Mouse (Mus musculus): Measurements from ENCODE around the gene Kmt2d. TPM values are rescaled to one million over a fixed set of nuclear protein-coding genes. Genes with fewer than 3 reads are reported as not detected.

The Kmt2d gene
- polyA plus RNA-seq, 1 experiment from 2014 or later = 13.4 TPM

DNA sequence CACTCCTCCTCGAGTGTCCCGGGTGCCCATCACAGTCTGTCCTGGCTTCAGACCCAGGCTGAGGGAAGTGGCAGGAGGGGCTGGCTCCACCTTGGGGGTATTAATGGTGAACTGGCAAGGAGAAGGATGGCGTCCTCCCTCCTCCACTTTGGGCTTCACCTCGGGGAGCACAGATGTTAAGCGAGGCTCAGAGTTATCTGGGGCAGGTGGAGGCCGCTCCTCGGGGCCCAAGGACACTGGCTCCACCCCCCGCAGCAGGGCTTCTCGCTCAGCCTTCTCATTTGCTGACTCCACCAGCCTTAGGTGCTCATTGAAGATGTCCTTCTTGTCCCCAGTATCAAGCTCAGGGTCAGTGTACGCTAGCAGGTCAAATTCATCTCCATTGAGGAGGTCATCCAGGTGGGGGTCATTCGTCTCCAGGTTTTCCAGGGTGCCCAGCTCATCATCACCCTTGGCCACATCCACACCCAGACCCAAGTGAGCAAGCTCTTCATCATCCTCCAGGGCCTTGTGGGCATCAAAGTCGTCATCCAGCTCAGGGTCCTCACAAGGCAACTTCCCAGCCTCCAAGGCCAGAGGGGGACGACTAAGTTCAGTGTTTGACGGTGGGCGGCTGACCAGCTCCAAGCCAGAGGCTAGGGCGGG lies 20.9 kb downstream of the Kmt2d start:
- no peak overlapping the region for H3K27ac ChIP-seq (replicated peaks)
- H3K4me2 ChIP-seq (replicated peaks) = no peak overlapping the region
- H3K36me3 ChIP-seq = peaks cover 100% of the 10 kb centered on the region
- no peak overlapping the region for H3K4me3 ChIP-seq
- 92% methylated on average over 16 of the region's 16 CpGs for WGBS
- H3K27me3 ChIP-seq = no peaks in the 10 kb centered on the region
- no peak for ATAC-seq (ENCODE audit: low FRiP score, low read depth)
- H3K4me1 ChIP-seq = no peaks in the 10 kb centered on the region
- H3K9ac ChIP-seq (replicated peaks) = no peak overlapping the region
- no peaks in the 10 kb centered on the region for H3K9me3 ChIP-seq

GRCm38 (mm10) chr15:98849165-98849564 lies 21.8 kb downstream of the Kmt2d start:
- no peak overlapping the region for H3K4me2 ChIP-seq (replicated peaks)
- H3K27me3 ChIP-seq = no peaks in the 10 kb centered on the region
- H3K36me3 ChIP-seq = peaks cover 100% of the 10 kb centered on the region
- no peaks in the 10 kb centered on the region for H3K4me1 ChIP-seq
- no peak overlapping the region for H3K9ac ChIP-seq (replicated peaks)
- WGBS = 95% methylated on average over 11 of the region's 11 CpGs
- H3K27ac ChIP-seq (replicated peaks) = no peak overlapping the region
- ATAC-seq (ENCODE audit: low FRiP score, low read depth) = no peak
- no peak overlapping the region for H3K4me3 ChIP-seq
- H3K9me3 ChIP-seq = no peaks in the 10 kb centered on the region

GRCm38 (mm10) chr15:98846140-98846539 lies 24.9 kb downstream of the Kmt2d start:
- Histone ChIP-seq H3K9me3 (no peaks in the 10 kb centered on the region), H3K27ac (replicated peaks) (no peak overlapping the region), H3K36me3 (peaks cover 100% of the 10 kb centered on the region), H3K27me3 (no peaks in the 10 kb centered on the region), H3K4me3 (no peak overlapping the region), H3K9ac (replicated peaks) (no peak overlapping the region), H3K4me1 (no peaks in the 10 kb centered on the region), H3K4me2 (replicated peaks) (no peak overlapping the region)
- 89% methylated on average over 8 of the region's 8 CpGs for WGBS
- ATAC-seq (ENCODE audit: low FRiP score, low read depth) = no peak

- no peak overlapping the region for H3K4me2 ChIP-seq (replicated peaks)
- H3K4me3 ChIP-seq = no peak overlapping the region
- no peaks in the 10 kb centered on the region for H3K27me3 ChIP-seq
- H3K4me1 ChIP-seq = no peaks in the 10 kb centered on the region
- H3K9me3 ChIP-seq = no peaks in the 10 kb centered on the region
- 90% methylated on average over 2 of the region's 2 CpGs for WGBS
- no peak overlapping the region for H3K27ac ChIP-seq (replicated peaks)
- peaks cover 100% of the 10 kb centered on the region for H3K36me3 ChIP-seq
- no peak for ATAC-seq (ENCODE audit: low FRiP score, low read depth)
- no peak overlapping the region for H3K9ac ChIP-seq (replicated peaks)
These were observed 25.9 kb downstream of the Kmt2d start for GRCm38 (mm10) chr15:98845149-98845548.

DNA sequence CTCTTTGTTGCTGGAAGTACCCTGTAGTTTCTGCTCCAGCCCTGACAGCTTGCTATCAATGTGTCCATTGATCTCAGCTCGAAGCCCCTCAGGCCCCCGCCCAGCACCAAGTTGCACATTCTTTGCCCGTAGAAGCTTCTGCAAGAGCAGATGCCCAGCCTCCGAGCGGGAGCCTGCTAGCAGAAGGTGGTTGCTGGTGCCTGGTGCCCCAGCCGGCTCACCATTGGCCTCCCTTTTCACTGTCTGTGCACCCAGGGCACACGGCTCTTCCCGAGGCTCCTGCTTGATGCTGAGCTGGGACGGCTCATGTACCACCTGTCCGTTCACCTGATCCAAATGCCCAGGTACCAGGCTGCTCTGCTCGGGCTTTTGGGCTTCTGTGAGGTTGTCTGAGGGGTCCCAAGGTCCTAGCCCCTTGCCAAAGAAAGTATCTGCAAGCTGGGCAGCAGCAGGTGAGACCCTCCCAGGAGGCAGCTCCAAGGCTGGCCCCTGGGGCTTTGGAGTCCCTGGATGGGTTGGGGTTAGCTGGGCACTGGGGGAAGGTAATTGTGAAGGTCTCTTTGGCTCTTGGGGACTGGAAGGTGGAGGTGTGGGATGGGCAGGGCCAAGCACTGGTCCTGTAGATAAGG lies 27.3 kb downstream of the Kmt2d start:
- Histone ChIP-seq H3K27me3 (no peaks in the 10 kb centered on the region), H3K4me3 (no peak overlapping the region), H3K9me3 (no peaks in the 10 kb centered on the region), H3K27ac (replicated peaks) (no peak overlapping the region), H3K36me3 (peaks cover 100% of the 10 kb centered on the region), H3K9ac (replicated peaks) (no peak overlapping the region), H3K4me2 (replicated peaks) (no peak overlapping the region), H3K4me1 (no peaks in the 10 kb centered on the region)
- no peak for ATAC-seq (ENCODE audit: low FRiP score, low read depth)
- 93% methylated on average over 11 of the region's 11 CpGs for WGBS

- WGBS = 96% methylated on average over 30 of the region's 30 CpGs
- ATAC-seq (ENCODE audit: low FRiP score, low read depth) = no peak
- Histone ChIP-seq H3K27me3 (no peaks in the 10 kb centered on the region), H3K27ac (replicated peaks) (no peak overlapping the region), H3K4me3 (no peak overlapping the region), H3K36me3 (peaks cover 100% of the 10 kb centered on the region), H3K4me1 (no peaks in the 10 kb centered on the region), H3K4me2 (replicated peaks) (no peak overlapping the region), H3K9me3 (no peaks in the 10 kb centered on the region), H3K9ac (replicated peaks) (no peak overlapping the region)
These were observed 31.1 kb downstream of the Kmt2d start for GRCm38 (mm10) chr15:98839671-98840585.

- no peak for ATAC-seq (ENCODE audit: low FRiP score, low read depth)
- no peak overlapping the region for H3K27ac ChIP-seq (replicated peaks)
- no peaks in the 10 kb centered on the region for H3K27me3 ChIP-seq
- H3K9ac ChIP-seq (replicated peaks) = no peak overlapping the region
- no peaks in the 10 kb centered on the region for H3K4me1 ChIP-seq
- WGBS = 95% methylated on average over 14 of the region's 14 CpGs
- peaks cover 100% of the 10 kb centered on the region for H3K36me3 ChIP-seq
- no peak overlapping the region for H3K4me3 ChIP-seq
- H3K4me2 ChIP-seq (replicated peaks) = no peak overlapping the region
- no peaks in the 10 kb centered on the region for H3K9me3 ChIP-seq
These were observed 31.8 kb downstream of the Kmt2d start for GRCm38 (mm10) chr15:98839161-98839560.

GRCm38 (mm10) chr15:98837743-98838103 lies 33.3 kb downstream of the Kmt2d start:
- Histone ChIP-seq H3K9me3 (no peaks in the 10 kb centered on the region), H3K4me2 (replicated peaks) (no peak overlapping the region), H3K27me3 (no peaks in the 10 kb centered on the region), H3K9ac (replicated peaks) (no peak overlapping the region), H3K27ac (replicated peaks) (no peak overlapping the region), H3K4me3 (no peak overlapping the region), H3K36me3 (peaks cover 98% of the 10 kb centered on the region), H3K4me1 (no peaks in the 10 kb centered on the region)
- WGBS = 77% methylated on average over 4 of the region's 4 CpGs
- no peak for ATAC-seq (ENCODE audit: low FRiP score, low read depth)

GRCm38 (mm10) chr15:98837006-98837742 lies 33.8 kb downstream of the Kmt2d start:
- 94% methylated on average over 21 of the region's 21 CpGs for WGBS
- Histone ChIP-seq H3K9ac (replicated peaks) (no peak overlapping the region), H3K4me1 (no peaks in the 10 kb centered on the region; the same call in 1 of the 2 replicates), H3K4me3 (no peak overlapping the region), H3K4me2 (replicated peaks) (no peak overlapping the region), H3K27me3 (no peaks in the 10 kb centered on the region), H3K9me3 (no peaks in the 10 kb centered on the region), H3K27ac (replicated peaks) (no peak overlapping the region), H3K36me3 (peaks cover 92% of the 10 kb centered on the region)
- ATAC-seq (ENCODE audit: low FRiP score, low read depth) = no peak

- ATAC-seq (ENCODE audit: low FRiP score, low read depth) = no peak
- Histone ChIP-seq H3K9me3 (no peaks in the 10 kb centered on the region), H3K27me3 (no peaks in the 10 kb centered on the region), H3K9ac (replicated peaks) (no peak overlapping the region), H3K4me3 (no peak overlapping the region), H3K27ac (replicated peaks) (no peak overlapping the region), H3K4me1 (peaks cover 3% of the 10 kb centered on the region), H3K36me3 (peaks cover 74% of the 10 kb centered on the region), H3K4me2 (replicated peaks) (no peak overlapping the region)
- 95% methylated on average over 14 of the region's 14 CpGs for WGBS
These were observed 35.7 kb downstream of the Kmt2d start for GRCm38 (mm10) chr15:98835291-98835690.

- H3K27me3 ChIP-seq = no peaks in the 10 kb centered on the region
- peaks cover 61% of the 10 kb centered on the region for H3K36me3 ChIP-seq
- WGBS = 82% methylated on average over 13 of the region's 13 CpGs
- no peak overlapping the region for H3K4me3 ChIP-seq
- no peak for ATAC-seq (ENCODE audit: low FRiP score, low read depth)
- peaks cover 9% of the 10 kb centered on the region for H3K4me1 ChIP-seq
- no peak overlapping the region for H3K27ac ChIP-seq (replicated peaks)
- H3K9me3 ChIP-seq = no peaks in the 10 kb centered on the region
- H3K9ac ChIP-seq (replicated peaks) = no peak overlapping the region
- H3K4me2 ChIP-seq (replicated peaks) = no peak overlapping the region
These were observed 36.9 kb downstream of the Kmt2d start for GRCm38 (mm10) chr15:98834059-98834458.
